Mouse (Mus musculus): Measurements from ENCODE around the gene BC028528. TPM values are rescaled to one million over a fixed set of nuclear protein-coding genes. Genes with fewer than 3 reads are reported as not detected.

BC028528 gene
- total and polyA plus RNA-seq, 3 experiments, result 3.9 to 7.5 TPM; not detected in 1

- TF ChIP-seq CTCF (IDR thresholded peaks at IDR 0.05; ENCODE audit: low read depth, low read length) (no peak), TAL1 (conservative IDR thresholded peaks at IDR 0.05; ENCODE audit: low read depth, low read length) (no peak), POLR2AphosphoS5 (IDR thresholded peaks at IDR 0.05; ENCODE audit: insufficient replicate concordance, low read depth, low read length) (no peak), GATA1 (IDR thresholded peaks at IDR 0.05; ENCODE audit: borderline replicate concordance, low read length) (no peak), GATA2 (IDR thresholded peaks at IDR 0.05; ENCODE audit: borderline replicate concordance, low read depth, low read length) (no peak)
- ATAC-seq (ENCODE audit: extremely low read depth, insufficient number of reproducible peaks, low FRiP score, poor library complexity, severe bottlenecking) (no peak), DNase-seq (ENCODE audit: low spot score) (no peak)
- H3K36me3 ChIP-seq (replicated peaks), result no peaks in the 10 kb centered on the region
- H3K4me1 ChIP-seq (ENCODE audit: insufficient read depth, low read depth, low read length), result peaks cover 39% of the 10 kb centered on the region
- no peaks in the 10 kb centered on the region for H3K9me3 ChIP-seq (replicated peaks)
- peak overlapping the region; percentile 40; the same call in 1 of the 2 replicates for H3K4me3 ChIP-seq (ENCODE audit: low read depth, low read length)
- H3K27me3 ChIP-seq (ENCODE audit: insufficient read depth, low read length), result peaks cover 59% of the 10 kb centered on the region
These were observed 15.1 kb upstream of the BC028528 start for GRCm38 (mm10) chr3:95906860-95907259.

GRCm38 (mm10) chr3:95905940-95906492 is 14.2 kb upstream of the BC028528 start:
- Histone ChIP-seq H3K4me1 (ENCODE audit: insufficient read depth, low read depth, low read length) (peaks cover 39% of the 10 kb centered on the region), H3K36me3 (replicated peaks) (no peaks in the 10 kb centered on the region), H3K9me3 (replicated peaks) (no peaks in the 10 kb centered on the region), H3K27me3 (ENCODE audit: insufficient read depth, low read length) (peaks cover 67% of the 10 kb centered on the region), H3K4me3 (ENCODE audit: low read depth, low read length) (no peak overlapping the region; the same call in 1 of the 2 replicates)
- DNase-seq (ENCODE audit: low spot score), result peak; percentile 55
- no peak for TF ChIP-seq CTCF (IDR thresholded peaks at IDR 0.05; ENCODE audit: low read depth, low read length)
- TF ChIP-seq POLR2AphosphoS5 (IDR thresholded peaks at IDR 0.05; ENCODE audit: insufficient replicate concordance, low read depth, low read length), result no peak
- TF ChIP-seq GATA2 (IDR thresholded peaks at IDR 0.05; ENCODE audit: borderline replicate concordance, low read depth, low read length), result no peak
- TF ChIP-seq TAL1 (conservative IDR thresholded peaks at IDR 0.05; ENCODE audit: low read depth, low read length), result no peak
- no peak for TF ChIP-seq GATA1 (IDR thresholded peaks at IDR 0.05; ENCODE audit: borderline replicate concordance, low read length)
- ATAC-seq (ENCODE audit: extremely low read depth, insufficient number of reproducible peaks, low FRiP score, poor library complexity, severe bottlenecking), result no peak

GRCm38 (mm10) chr3:95905146-95905939 is 13.5 kb upstream of the BC028528 start:
- H3K36me3 ChIP-seq (replicated peaks), result no peaks in the 10 kb centered on the region
- DNase-seq (ENCODE audit: low spot score) (no peak), ATAC-seq (ENCODE audit: extremely low read depth, insufficient number of reproducible peaks, low FRiP score, poor library complexity, severe bottlenecking) (no peak)
- TF ChIP-seq TAL1 (conservative IDR thresholded peaks at IDR 0.05; ENCODE audit: low read depth, low read length), result no peak
- no peak for TF ChIP-seq CTCF (IDR thresholded peaks at IDR 0.05; ENCODE audit: low read depth, low read length)
- no peak for TF ChIP-seq GATA1 (IDR thresholded peaks at IDR 0.05; ENCODE audit: borderline replicate concordance, low read length)
- no peak for TF ChIP-seq POLR2AphosphoS5 (IDR thresholded peaks at IDR 0.05; ENCODE audit: insufficient replicate concordance, low read depth, low read length)
- TF ChIP-seq GATA2 (IDR thresholded peaks at IDR 0.05; ENCODE audit: borderline replicate concordance, low read depth, low read length), result no peak
- peaks cover 65% of the 10 kb centered on the region for H3K27me3 ChIP-seq (ENCODE audit: insufficient read depth, low read length)
- no peaks in the 10 kb centered on the region for H3K9me3 ChIP-seq (replicated peaks)
- peak overlapping the region; percentile 60; the same call in 1 of the 2 replicates for H3K4me3 ChIP-seq (ENCODE audit: low read depth, low read length)
- peaks cover 36% of the 10 kb centered on the region for H3K4me1 ChIP-seq (ENCODE audit: insufficient read depth, low read depth, low read length)

- Histone ChIP-seq H3K4me3 (ENCODE audit: low read depth, low read length) (peak within 1 kb of the TSS; percentile 60; the same call in 1 of the 2 replicates), H3K27me3 (ENCODE audit: insufficient read depth, low read length) (peaks cover 69% of the 10 kb centered on the region), H3K4me1 (ENCODE audit: insufficient read depth, low read depth, low read length) (peaks cover 34% of the 10 kb centered on the region), H3K9me3 (replicated peaks) (no peaks in the 10 kb centered on the region), H3K36me3 (replicated peaks) (no peaks in the 10 kb centered on the region)
- no peak for ATAC-seq (ENCODE audit: extremely low read depth, insufficient number of reproducible peaks, low FRiP score, poor library complexity, severe bottlenecking)
- TF ChIP-seq GATA1 (IDR thresholded peaks at IDR 0.05; ENCODE audit: borderline replicate concordance, low read length) (no peak), CTCF (IDR thresholded peaks at IDR 0.05; ENCODE audit: low read depth, low read length) (no peak)
- DNase-seq (ENCODE audit: low spot score), result no peak
These were observed 12.8 kb upstream of the BC028528 start, which contains the start of gene Car14 for GRCm38 (mm10) chr3:95904568-95904967. TSS of gene Car14 (minus strand) at chr3:95904691.

GRCm38 (mm10) chr3:95903753-95904502 is 12.1 kb upstream of the BC028528 start:
- Histone ChIP-seq H3K4me3 (ENCODE audit: low read depth, low read length) (no peak overlapping the region), H3K27me3 (ENCODE audit: insufficient read depth, low read length) (peaks cover 64% of the 10 kb centered on the region), H3K4me1 (ENCODE audit: insufficient read depth, low read depth, low read length) (peaks cover 36% of the 10 kb centered on the region), H3K9me3 (replicated peaks) (no peaks in the 10 kb centered on the region), H3K36me3 (replicated peaks) (peaks cover 5% of the 10 kb centered on the region)
- TF ChIP-seq TAL1 (conservative IDR thresholded peaks at IDR 0.05; ENCODE audit: low read depth, low read length) (no peak), GATA1 (IDR thresholded peaks at IDR 0.05; ENCODE audit: borderline replicate concordance, low read length) (no peak), CTCF (IDR thresholded peaks at IDR 0.05; ENCODE audit: low read depth, low read length) (no peak), GATA2 (IDR thresholded peaks at IDR 0.05; ENCODE audit: borderline replicate concordance, low read depth, low read length) (no peak), POLR2AphosphoS5 (IDR thresholded peaks at IDR 0.05; ENCODE audit: insufficient replicate concordance, low read depth, low read length) (no peak)
- ATAC-seq (ENCODE audit: extremely low read depth, insufficient number of reproducible peaks, low FRiP score, poor library complexity, severe bottlenecking) (no peak), DNase-seq (ENCODE audit: low spot score) (no peak)

- H3K36me3 ChIP-seq (replicated peaks), result peaks cover 17% of the 10 kb centered on the region
- peaks cover 38% of the 10 kb centered on the region for H3K4me1 ChIP-seq (ENCODE audit: insufficient read depth, low read depth, low read length)
- no peak overlapping the region for H3K4me3 ChIP-seq (ENCODE audit: low read depth, low read length)
- H3K9me3 ChIP-seq (replicated peaks), result no peaks in the 10 kb centered on the region
- TF ChIP-seq CTCF (IDR thresholded peaks at IDR 0.05; ENCODE audit: low read depth, low read length) (no peak), POLR2AphosphoS5 (IDR thresholded peaks at IDR 0.05; ENCODE audit: insufficient replicate concordance, low read depth, low read length) (no peak)
- DNase-seq (ENCODE audit: low spot score) (no peak), ATAC-seq (ENCODE audit: extremely low read depth, insufficient number of reproducible peaks, low FRiP score, poor library complexity, severe bottlenecking) (no peak)
- peaks cover 56% of the 10 kb centered on the region for H3K27me3 ChIP-seq (ENCODE audit: insufficient read depth, low read length)
These were observed 10.8 kb upstream of the BC028528 start for GRCm38 (mm10) chr3:95902643-95903042.
